ENCODE assay signal across 18 mouse cellular contexts in the genomic region with DNA sequence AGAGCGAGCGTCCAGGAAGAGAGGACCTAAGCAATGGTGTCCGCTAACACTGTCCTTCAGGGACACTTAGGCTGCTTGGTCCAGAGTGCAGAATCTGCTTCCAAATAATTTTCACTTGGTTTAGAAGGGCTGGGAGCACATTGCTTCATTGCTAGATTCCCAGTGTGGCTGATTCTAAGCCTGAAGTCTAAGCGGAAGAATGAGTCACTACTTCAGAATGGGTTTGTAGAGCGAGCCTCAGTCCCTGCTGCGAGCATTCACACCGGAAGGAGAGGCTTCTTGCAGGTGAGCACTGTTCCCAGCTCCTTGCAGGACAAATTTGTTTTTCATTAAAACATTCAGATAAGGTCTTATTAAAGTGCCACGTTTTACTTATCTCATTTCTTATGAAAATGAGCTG.
"Had no signal": no experiment of that assay in that cellular context is flagged by ENCODE, and none has a peak within 500 bp of the region (broad histone marks: within the 10 kb centered on the region; RNA-seq: fewer than 3 reads in every experiment).

No protein-coding gene starts in this region.

- H3K4me2 ChIP-seq: lung, embryonic 15.5 days; midbrain, embryonic 11.5 days; stomach, embryonic 15.5 days had no signal

- H3K4me1 ChIP-seq: lung, embryonic 15.5 days; megakaryocyte, embryonic 14.5 days; stomach, embryonic 15.5 days had no signal

- ATAC-seq: liver, postnatal 0 days; lung, postnatal 0 days; midbrain, embryonic 13.5 days; midbrain, embryonic 15.5 days had no signal

- DNase-seq: liver, postnatal 0 days; lung, adult 2 months; lung, postnatal 14 days; lung, postnatal 36 days; right cerebral cortex, postnatal 14 days; thymus, adult 2 months; thymus, postnatal 25 days; thymus, postnatal 4 days had no signal

- H3K4me3 ChIP-seq: lung, embryonic 15.5 days; megakaryocyte, embryonic 14.5 days; midbrain, embryonic 13.5 days; midbrain, embryonic 15.5 days; stomach, embryonic 15.5 days had no signal

- H3K27ac ChIP-seq: lung, embryonic 15.5 days; macrophage; midbrain, embryonic 13.5 days; midbrain, embryonic 15.5 days; stomach, embryonic 15.5 days; stomach, postnatal 0 days had no signal

- H3K27me3 ChIP-seq: midbrain, embryonic 15.5 days had no signal

- H3K9me3 ChIP-seq: lung, embryonic 15.5 days; megakaryocyte, embryonic 14.5 days; midbrain, embryonic 13.5 days; midbrain, embryonic 15.5 days; neural tube, embryonic 13.5 days; stomach, embryonic 15.5 days had no signal

- H3K36me3 ChIP-seq: lung, embryonic 15.5 days; midbrain, embryonic 13.5 days; midbrain, embryonic 15.5 days; neural tube, embryonic 13.5 days; stomach, embryonic 15.5 days had no signal

- H3K9ac ChIP-seq: liver, postnatal 0 days; lung, embryonic 15.5 days; midbrain, embryonic 13.5 days; midbrain, embryonic 15.5 days; neural tube, embryonic 13.5 days; stomach, embryonic 15.5 days had no signal
